Mouse (Mus musculus): ENCODE results near the gene Bco2.
A peak's percentile ranks its signal among the peaks of the same experiment; 100 is the strongest.

Gene Bco2

DNA sequence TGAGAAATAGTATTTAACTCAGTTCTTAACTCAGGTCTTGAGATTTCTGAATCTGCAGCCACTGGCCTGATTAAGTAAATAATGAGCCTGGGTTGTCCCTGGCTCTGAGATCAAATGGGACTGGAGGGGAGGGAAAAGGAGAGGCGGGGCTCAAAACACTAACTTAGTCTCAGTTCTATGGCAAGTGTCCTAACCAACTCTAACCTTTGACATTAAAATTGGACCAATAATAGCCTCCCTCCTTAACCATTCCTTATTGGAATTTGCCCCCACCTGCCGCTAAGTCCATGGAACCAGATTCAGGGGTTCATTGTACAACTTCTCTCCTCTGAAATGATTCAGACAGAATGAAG lies at the start of gene Bco2:
Bco2 (minus strand) TSS at position 88 of the 353 bp plus-strand sequence.
- no peak for DNase-seq (ENCODE audit: low read depth, low spot score)

DNA sequence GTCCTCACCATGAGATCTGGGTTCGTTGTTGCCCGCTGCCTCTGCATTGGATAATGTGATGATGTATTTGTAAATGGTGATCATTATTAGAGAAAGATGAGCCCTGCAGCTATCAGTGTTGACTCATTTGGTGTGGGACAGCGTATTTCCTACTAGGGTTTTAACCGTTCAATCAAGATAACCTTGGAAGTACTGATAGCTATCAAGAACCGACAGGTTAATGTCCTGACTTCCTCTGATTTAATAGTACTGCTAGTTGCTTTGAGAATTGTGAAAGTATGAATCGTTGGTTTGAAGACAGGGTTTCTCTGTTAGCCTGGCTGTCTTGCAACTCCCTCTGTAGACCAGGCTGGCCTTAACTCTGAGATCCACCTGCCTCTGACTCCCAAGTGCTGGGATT lies 49.4 kb upstream of the Bco2 start:
- no peak for DNase-seq (ENCODE audit: low read depth, low spot score)

DNA sequence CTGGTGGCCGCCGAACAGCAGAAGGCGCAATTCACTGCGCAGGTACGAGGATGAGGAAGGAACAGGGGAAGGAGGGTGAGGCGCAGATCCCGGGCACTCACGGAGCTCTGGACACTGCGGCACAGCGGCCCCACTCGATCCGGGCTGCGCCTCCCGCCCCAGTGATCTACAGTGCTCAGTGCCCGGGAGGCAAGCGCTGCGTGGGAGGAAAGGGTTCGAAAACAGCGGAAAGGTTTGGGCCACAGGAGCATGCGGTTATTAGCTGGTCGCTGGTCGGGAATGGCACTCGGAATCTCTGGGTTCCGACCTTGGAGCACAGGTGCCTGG lies 49.0 kb upstream of the Bco2 start:
- no peak for DNase-seq (ENCODE audit: low read depth, low spot score)

DNA sequence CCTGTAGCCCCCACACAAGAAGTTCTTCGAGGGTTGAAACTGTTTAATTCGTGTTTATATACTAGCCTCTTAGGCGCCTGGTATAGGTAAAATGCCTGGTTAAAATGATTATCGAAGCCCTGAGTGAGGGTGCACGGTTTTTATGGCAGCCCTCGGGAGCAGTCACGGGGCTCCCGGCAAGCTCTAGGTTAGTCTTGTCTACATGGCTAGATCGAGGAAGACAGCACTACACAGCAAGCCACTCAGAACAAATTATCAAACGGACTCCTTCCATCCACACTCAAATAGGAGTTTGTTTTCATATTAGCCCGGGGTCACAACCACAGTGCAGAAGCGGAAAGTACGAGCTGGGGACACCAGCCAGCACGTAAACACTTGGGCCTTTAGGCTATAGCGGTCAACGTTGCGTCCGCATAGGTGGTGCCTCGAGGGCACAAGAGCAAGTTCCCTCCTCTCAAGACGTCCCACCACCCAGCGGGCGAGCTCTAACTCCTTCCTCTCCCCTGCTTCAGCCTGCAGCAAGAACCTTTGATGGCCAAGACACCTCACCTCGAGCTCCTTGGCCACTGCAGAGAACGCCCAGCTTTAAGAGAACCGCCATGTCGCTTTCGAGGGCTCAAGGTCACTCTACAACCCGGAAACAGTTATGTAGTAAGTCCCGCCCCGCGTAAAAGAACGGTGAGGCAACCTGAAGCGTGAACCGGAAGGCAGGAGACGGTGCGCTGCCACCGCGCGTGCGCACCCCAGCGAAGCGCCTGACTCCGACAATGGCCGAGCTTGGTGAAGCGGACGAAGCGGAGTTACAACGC lies 48.4 kb upstream of the Bco2 start, which contains the start of the genes Sdhd and Timm8b:
Sdhd (minus strand) TSS at position 624 of the 809 bp plus-strand sequence.
Timm8b (plus strand) TSS at position 722 of the 809 bp plus-strand sequence.
- peak; percentile 91 for DNase-seq (ENCODE audit: low read depth, low spot score)

DNA sequence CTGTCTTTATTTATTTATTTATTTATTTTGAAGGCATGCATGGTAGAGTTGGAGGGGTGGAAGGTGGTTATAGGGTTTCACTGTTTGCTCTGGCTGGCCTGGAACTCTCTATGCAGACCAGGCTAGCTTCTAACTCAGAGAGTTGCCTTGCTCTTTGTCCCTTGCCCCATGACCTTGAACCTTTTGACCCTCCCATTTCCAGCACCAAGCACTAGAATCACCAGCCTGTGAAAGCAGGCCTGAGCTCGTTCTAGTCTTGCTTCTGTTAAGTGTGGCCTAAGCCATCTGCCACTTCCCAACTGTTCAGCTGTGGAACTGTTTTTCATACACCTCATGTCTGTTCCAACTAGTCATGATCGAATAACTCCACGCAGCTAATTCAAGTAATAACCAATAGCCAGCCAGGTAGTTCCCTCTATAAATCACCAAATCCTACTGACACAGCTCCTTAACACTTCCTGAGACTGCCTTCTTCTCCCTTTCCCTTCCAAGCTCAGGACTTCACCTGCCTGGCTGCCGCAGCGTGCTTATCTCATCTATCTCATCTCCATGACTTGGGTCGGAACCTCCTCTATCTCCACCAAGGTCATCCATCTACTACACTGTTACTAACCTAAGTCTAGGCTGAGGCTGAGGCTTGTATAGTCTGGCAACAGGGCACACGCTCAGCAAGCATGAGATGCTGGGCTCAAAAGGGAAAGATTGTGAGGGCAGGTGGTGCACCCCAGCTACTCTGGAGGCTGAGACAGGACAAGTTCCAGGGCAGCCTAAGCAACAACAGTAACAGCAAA lies 47.3 kb upstream of the Bco2 start:
- no peak for DNase-seq (ENCODE audit: low read depth, low spot score)

DNA sequence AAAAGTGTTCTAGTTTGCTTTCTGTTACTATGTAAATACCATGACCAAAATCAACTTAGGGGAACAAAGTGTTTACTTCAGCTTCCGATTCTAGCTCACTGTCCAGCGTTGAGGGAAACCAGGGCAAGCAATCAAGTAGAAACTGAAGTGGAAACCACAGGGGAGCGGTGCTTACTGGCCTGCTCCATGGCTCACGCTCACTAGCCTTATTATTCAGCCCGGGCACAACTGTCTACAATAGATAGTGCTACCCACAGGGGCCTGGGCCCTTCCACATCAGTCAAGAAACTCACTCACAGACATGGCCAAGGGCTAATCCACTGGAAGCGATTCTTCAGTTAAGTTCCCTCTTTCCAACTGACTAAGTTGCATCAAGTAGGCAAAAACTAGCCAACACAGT lies 46.6 kb upstream of the Bco2 start:
- no peak for DNase-seq (ENCODE audit: low read depth, low spot score)

DNA sequence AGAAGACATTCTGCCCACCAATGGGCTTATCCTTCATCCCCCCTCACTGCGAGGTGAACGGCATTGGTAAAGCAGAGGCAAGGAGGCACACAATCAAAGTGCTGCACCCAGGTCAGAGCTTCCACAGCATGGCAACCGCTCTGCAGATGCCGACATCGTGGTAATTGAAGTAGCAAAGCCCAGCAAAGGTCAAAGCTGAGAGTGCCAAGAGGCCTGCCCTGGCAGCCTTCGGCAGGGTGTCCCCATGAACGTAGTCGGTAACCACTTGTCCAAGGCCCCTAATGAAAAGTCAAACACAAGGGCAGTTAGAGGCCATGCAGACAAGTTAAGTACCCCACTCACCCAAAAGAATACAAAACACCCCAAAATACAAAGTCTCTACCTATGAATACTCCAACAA lies 42.0 kb upstream of the Bco2 start:
- DNase-seq (ENCODE audit: low read depth, low spot score), result no peak

DNA sequence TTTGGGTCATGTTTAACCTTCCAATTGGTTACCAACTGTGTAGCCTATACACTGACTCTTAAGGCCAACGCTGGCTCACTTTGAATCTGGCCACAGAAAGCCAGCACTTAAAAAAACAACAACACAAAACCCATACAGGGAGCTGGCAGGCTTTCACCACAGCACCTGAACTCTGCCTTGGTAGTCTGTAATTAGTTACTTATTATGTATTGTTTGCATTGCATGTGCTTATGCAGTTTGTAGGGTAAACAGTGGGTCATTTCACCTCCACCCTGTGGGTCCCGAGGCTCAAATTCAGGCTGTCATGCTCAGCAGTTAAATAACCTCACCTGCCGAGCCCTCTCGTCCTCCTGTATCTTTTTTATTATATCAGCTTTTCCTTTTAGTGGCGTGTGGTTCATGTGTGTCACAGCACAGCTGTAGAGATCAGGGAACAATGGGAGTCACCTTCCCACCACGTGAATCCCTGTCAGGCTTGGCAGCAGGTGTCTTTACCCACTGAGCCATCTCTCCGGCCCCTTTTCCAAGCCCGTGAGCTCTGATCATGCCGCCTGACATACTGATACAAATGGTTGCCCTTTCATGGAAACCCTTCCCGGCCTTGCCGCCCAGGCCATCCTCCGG lies 39.9 kb upstream of the Bco2 start:
- DNase-seq (ENCODE audit: low read depth, low spot score), result no peak

DNA sequence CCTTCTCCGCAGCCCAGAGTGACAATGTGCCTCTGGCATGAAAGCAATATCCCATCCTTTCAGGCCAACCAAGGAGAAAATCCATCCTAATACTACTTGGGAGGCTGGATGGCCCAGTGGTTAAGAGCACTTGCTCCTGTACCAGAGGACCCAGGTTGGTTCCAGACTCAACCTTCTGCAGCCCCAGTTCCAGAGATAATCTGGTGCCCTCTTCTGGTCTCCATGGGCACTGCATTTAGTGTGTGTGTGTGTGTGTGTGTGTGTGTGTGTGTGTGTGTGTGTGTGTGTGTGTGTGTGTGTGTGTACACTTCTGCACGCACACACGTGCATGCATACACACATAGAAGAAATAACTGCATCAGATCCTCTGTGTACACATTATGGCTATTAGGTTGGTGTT lies 38.6 kb upstream of the Bco2 start:
- DNase-seq (ENCODE audit: low read depth, low spot score), result no peak

DNA sequence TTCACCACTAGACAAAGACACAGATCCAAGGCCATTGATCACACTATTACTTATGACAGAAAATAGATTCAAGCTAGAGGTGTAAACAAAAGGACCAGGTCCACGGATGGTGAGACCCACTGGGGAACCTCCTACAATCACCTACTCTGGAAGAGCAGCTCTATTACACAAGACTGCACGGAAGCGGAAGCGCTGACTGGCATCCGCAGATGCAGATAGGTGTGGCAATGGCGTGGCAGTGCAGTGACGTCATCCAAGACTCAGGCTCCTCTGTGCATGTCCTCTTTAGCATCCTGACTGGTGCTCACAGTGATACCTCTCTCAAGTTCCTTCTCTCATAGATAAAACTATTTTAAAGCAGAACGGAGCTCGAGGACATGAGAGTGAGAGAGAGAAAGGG lies 38.0 kb upstream of the Bco2 start:
- no peak for DNase-seq (ENCODE audit: low read depth, low spot score)

DNA sequence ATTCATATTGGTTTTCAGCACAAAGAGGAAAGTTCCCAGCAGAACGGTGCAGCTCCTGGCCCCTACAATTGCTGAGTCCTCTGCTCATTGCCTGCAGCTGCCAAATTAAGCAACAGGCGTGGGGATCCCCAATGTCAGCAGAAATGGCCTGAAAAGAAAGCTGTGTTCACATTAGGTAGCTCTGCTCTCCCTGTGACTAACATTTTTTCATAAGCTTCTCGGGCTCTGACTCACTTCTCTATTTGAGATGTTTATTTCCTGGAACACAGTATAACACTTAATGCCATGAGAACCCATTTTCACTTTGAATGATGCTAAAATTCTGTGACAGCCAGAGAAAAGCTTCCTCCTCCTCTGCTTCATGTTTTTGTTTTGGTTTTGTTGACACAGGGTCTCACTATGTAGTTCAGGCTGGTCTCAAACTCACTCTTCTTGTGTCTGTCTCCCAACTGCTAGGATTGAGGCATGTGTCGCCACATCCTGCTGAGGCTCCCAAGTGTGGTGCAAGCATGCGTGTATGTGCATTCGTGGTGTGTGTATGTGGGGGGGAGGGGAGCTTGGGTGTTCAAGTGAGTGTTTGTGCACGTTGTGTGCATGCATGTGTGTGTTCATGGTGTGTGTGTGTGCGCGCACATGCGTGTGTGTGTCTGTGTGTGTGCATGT lies 36.0 kb upstream of the Bco2 start:
- DNase-seq (ENCODE audit: low read depth, low spot score), result no peak

DNA sequence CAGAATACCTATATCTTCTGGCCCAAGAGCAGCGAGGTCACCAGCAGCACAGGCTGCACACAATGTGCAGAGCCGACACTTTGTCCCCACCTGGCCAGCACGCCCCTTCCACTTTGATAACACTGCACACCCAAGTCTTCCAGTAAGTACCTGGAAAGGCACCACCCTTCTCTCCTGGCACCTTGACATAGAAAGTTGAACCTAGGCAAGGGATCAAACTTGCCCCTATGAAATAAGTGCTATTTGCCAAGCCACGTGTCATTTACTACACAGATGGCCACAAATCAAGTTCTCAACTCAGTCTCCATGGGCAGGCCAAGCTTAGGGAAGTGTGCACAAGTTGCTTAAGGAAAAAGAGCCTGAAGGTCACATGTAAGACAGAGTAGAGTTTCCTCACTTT lies 32.0 kb upstream of the Bco2 start:
- no peak for DNase-seq (ENCODE audit: low read depth, low spot score)

DNA sequence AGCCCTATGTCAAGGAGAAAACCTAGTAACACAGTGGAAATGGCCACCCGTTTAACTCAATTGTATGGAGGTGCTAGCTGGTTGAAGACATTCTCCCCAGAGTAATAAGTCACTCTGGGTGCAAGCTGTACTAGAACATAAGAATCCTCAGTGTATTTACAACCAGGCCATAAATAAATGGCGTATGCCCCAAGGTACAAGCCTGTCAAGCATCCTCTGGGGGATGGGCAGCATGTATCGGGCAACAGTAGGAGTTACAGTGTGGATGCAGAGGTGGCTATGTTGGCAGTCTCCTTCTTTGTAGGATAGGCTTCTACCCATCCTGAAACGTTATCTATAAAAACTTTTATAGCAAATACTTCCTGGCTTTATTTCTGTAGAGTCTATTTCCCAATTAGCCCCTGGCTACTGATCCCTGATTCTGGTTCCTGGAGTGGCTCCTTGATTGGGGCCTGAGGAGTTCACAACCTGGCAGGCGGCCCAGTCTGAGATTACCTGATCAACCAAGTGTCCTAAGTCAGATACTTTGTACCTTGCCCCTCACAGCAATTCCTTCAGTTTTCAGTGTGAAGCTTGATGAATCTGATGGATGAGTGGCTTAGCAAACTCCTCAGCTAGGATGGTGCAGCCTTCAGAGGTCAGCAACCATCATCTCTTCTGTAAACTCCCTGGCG lies 30.3 kb upstream of the Bco2 start:
- no peak for DNase-seq (ENCODE audit: low read depth, low spot score)

DNA sequence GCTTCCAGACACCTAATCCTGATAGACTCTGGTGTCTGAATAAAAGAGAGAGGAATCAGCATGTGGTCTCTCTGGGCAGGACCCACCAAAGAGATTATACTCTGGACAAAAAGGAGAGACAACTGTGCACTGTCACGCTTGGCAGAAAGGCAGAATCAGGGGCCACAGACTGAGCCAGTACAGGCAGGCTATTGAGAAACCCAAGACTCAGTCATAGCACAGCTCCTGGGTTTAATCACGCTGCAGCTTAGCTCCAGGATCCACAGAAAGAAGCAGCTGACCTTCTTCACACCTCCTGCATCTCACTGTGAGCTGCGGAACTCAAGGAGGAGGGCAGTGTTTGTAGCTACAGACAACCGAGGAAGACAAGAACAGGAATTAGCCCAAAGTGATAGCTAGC lies 25.4 kb upstream of the Bco2 start:
- no peak for DNase-seq (ENCODE audit: low read depth, low spot score)

DNA sequence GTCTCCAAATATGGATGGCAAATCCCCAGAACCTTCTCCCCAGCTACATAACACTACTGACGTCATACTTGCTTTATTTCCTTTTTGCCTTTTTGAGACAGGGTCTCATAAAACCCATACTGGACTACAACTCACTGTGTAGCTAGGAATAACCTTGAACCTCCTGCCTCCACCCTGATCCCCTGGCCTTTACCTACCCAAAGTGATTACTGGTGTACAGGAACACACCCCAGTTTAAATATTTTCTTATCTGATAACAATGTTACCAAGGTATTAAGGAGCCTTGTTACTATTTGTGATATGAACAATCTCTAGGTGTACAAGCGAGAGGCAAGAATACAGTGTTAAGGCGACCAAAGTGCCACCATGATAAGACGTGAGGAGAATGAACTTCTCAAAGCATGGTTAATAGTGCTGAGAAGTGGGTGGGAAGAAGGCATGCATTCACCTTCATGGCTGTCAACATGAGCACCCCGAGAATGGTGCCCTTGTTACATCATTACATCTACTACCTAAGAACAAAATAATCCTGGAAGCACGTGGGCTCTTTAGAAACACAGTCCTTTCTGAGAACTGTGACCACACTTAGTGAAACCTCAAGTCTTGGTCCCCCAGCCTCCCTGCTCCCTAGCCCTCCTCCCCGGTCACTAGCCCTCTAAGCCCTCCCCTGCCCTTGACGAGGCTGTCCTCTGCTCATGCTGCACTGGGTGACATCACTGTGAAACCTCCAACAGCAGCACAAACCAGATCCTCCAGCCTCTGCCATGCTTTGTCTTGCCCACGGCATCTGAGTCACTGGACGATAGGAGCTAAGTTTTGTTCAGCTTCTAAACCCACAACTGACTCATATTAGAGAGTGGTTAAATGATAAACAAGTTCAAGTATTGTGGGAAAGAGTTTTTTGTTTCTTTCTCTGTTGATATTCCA lies 14.9 kb upstream of the Bco2 start:
- no peak for DNase-seq (ENCODE audit: low read depth, low spot score)

DNA sequence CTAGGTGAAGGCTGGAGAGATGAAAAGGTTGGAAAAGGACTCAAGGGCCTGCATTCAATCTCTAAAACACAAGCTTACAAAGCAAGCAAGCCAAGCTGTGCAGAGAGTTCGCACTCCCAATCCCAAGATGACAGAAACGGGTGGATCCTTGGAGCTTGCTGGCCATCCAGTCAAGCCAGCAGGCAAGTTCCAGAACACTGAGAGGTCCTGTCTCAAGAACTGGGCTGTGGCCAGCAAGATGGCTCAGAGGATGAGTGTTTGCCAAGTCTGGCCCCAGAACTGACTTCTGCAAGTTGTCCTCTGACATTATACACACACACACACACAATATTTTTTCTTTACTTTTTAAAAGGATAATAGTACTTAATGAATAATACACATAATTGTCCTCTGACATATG lies 12.9 kb upstream of the Bco2 start:
- DNase-seq (ENCODE audit: low read depth, low spot score), result no peak

DNA sequence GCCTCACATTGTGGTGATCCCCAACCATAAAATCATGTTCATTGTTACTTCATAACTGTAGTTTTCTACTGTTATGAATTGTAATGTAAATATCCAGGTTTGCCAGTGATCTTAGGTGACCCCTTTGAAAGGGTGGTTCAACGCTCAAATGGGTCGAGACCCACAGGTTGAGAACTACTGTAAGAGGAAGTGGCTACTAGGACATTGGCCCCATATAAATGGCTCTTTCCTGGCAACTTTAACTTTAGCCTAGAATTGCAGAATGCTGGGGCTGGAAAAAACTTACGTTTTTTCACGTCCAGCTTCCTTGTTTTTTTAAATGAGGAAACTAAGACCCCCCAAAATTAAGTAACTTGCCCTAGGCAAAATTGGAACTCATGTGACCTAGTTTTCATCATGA lies 12.4 kb upstream of the Bco2 start:
- no peak for DNase-seq (ENCODE audit: low read depth, low spot score)

DNA sequence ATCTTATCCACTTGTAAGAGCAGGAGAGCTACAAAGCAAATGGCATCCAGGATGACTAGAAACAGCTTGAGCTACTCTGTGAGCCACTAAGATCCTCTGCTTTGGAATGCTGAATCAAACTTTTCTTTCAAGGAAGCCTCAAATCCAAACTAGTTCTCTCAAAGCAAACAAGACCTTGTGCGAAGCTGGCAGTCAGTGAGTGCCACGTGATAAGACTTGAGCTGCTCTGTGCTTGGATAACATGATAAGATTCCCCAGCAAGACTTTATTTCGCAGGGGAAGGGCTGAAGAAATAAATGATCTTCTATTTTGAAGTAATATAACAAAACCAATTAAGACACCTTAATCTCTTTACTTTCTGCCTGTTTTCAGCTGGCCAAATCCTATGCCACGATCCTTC lies 11.0 kb upstream of the Bco2 start:
- no peak for DNase-seq (ENCODE audit: low read depth, low spot score)

DNA sequence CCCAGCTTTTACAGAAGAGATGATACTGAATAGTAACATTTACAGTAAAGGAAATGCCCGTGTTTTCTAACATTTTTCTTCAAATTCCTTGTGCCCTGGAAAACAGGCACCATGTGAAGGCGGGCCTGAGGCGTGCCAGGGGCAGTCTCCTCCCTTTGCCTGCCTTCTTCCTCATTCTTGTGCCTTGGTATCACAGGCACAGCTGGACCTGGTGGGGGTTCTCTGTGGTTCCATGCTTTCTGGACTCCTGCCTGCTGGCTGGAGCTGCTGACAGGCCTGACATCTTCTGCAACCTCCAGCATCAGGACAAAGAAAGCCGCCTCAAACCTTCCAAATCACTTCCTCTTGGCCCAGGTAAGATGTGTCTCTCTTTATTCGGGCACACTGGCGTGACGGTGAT lies 10.2 kb upstream of the Bco2 start:
- no peak for DNase-seq (ENCODE audit: low read depth, low spot score)

DNA sequence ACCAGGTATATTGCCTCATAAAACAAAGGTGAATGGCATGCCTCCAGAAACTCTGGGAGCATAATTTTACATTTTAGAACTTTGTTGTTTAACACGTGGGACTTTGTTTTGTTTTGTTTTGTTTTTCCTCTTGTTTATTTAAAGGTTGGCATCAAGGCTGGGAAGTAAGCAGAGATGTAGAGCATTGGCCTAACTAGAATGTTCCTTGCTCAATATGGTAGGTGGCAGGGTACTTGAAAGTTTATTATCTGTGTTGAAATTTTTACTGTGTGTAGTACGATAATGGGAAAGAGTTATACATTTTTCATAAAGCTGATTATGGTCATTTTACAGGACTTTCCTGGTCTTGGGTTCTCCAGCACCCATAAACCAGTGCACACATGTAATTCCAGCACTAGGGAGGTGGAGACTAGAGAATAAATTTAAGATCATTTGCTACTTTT lies 7.0 kb upstream of the Bco2 start:
- DNase-seq (ENCODE audit: low read depth, low spot score), result no peak

All from embryo, embryonic 11.5 days (tissue).